Mouse (Mus musculus) fat pad, adult 2 months (tissue): ENCODE data around the gene Slco3a1.

Experiments used
- DNase-seq: peaks from one replicate; pipeline ENCODE4 v3.0.0-alpha.2; 2011; ENCODE audit warnings: low read depth, low spot score; ENCODE audit errors: extremely low read depth

Gene Slco3a1

GRCm38 (mm10) chr7:74529183-74529757 is 25.3 kb downstream of the Slco3a1 start:
- DNase-seq = no peak

GRCm38 (mm10) chr7:74528182-74528581 is 26.4 kb downstream of the Slco3a1 start:
- no peak for DNase-seq

GRCm38 (mm10) chr7:74527689-74528088 is 26.9 kb downstream of the Slco3a1 start:
- DNase-seq = no peak

- no peak for DNase-seq
Measured at GRCm38 (mm10) chr7:74526030-74526429, 28.6 kb downstream of the Slco3a1 start.

GRCm38 (mm10) chr7:74525586-74525985 is 29.0 kb downstream of the Slco3a1 start:
- DNase-seq = no peak

- DNase-seq = no peak
Measured at GRCm38 (mm10) chr7:74524188-74524971, 30.2 kb downstream of the Slco3a1 start.

GRCm38 (mm10) chr7:74523086-74523485 is 31.5 kb downstream of the Slco3a1 start:
- no peak for DNase-seq

GRCm38 (mm10) chr7:74522260-74522659 is 32.3 kb downstream of the Slco3a1 start:
- no peak for DNase-seq

GRCm38 (mm10) chr7:74519386-74519785 is 35.2 kb downstream of the Slco3a1 start:
- DNase-seq = no peak

GRCm38 (mm10) chr7:74518776-74519175 is 35.8 kb downstream of the Slco3a1 start:
- DNase-seq = no peak

GRCm38 (mm10) chr7:74518255-74518654 is 36.3 kb downstream of the Slco3a1 start:
- no peak for DNase-seq

GRCm38 (mm10) chr7:74510676-74511075 is 43.9 kb downstream of the Slco3a1 start:
- no peak for DNase-seq

- DNase-seq = no peak
Measured at GRCm38 (mm10) chr7:74508205-74508604, 46.4 kb downstream of the Slco3a1 start.

GRCm38 (mm10) chr7:74506856-74507255 is 47.7 kb downstream of the Slco3a1 start:
- DNase-seq = no peak

- DNase-seq = no peak
Measured at GRCm38 (mm10) chr7:74505635-74506034, 48.9 kb downstream of the Slco3a1 start.

- no peak for DNase-seq
Measured at GRCm38 (mm10) chr7:74501187-74501586, 53.4 kb downstream of the Slco3a1 start.

GRCm38 (mm10) chr7:74499470-74499869 is 55.1 kb downstream of the Slco3a1 start:
- DNase-seq = no peak

- DNase-seq = no peak
Measured at GRCm38 (mm10) chr7:74498266-74498980, 56.2 kb downstream of the Slco3a1 start.

GRCm38 (mm10) chr7:74497203-74497602 is 57.4 kb downstream of the Slco3a1 start:
- no peak for DNase-seq

- no peak for DNase-seq
Measured at GRCm38 (mm10) chr7:74495451-74495850, 59.1 kb downstream of the Slco3a1 start.

- no peak for DNase-seq
Measured at GRCm38 (mm10) chr7:74493775-74494174, 60.8 kb downstream of the Slco3a1 start.
